Mouse (Mus musculus) layer of hippocampus, adult 2 months (tissue): ENCODE data around the gene Nckap5. TPM values are rescaled to one million over a fixed set of nuclear protein-coding genes. Genes with fewer than 3 reads are reported as not detected.

Source experiments
- DNase-seq, 2 experiments: peaks; one replicate each; pipeline ENCODE4 v3.0.0; 2022; ENCODE audit warnings: low spot score in 2 of 2
- H3K27ac ChIP-seq: fragments of 200-600 bp; 2 replicates; pipeline ENCODE4 v1.8.1; 2022
- H3K4me3 ChIP-seq: fragments of 200-600 bp; 2 replicates; pipeline ENCODE4 v1.8.1; 2022; ENCODE audit warnings: mild to moderate bottlenecking
- CTCF ChIP-seq: fragments of 200-600 bp; conservative IDR thresholded peaks from 2 replicates; pipeline ENCODE4 v1.8.1; 2022; ENCODE audit warnings: antibody characterized with exemption, mild to moderate bottlenecking, moderate library complexity
- total RNA-seq, 2 experiments: library from RNA; stranded (reverse); gene quantifications; 2 replicates each; pipeline ENCODE4 v1.2.3; 2021

Gene Nckap5
- total RNA-seq, 2 experiments from 2014 or later: 10.5 to 11.8 TPM

DNA sequence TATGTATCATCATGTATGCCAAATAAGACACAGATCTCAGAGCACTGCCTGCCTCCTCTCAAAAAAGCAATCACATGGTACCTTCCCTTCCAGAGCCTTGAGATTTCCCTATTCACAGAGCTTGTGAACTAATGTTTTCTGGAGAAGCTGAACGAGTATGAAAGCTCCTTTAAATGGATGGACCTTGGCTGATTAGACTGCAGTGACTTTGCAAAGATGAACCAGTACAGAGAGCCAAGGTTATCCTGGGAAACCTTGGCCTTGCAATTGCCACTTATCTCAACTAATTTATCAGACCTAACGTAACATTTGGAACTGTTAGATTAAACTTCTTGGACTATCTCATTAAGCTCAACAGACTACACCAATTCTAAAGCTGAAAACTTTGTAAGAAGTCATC is 296.6 kb downstream of the Nckap5 start:
- DNase-seq: no peak
- Histone ChIP-seq H3K27ac (no peak overlapping the region), H3K4me3 (no peak overlapping the region)
- TF ChIP-seq CTCF: no peak

DNA sequence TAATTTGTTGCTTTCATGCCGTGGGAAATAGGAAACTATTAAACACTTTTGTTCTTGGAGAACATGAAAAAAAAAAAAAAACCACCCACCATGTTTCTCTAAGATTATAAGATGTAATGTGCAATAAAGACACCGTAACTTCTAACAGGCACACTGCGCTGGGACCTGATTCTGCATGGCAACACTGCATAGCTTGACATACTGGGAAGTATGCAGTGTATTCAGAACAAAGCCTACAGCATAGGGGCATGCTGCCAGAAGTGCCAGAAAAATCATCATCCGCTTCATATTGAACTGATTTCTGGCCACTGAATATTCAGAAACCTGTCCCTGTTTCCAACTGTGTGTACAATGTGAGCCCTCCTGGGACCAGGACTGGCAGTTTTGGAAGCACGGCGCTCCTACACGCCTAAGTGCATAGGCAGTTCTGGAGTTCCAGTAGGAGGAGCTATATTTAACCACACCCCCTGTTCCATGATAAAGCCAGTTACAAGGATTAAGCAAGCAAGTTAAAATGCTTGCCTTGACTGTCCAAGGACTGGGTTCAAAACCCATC is 302.5 kb downstream of the Nckap5 start:
- Histone ChIP-seq H3K27ac (no peak overlapping the region), H3K4me3 (no peak overlapping the region)
- DNase-seq: no peak
- no peak for TF ChIP-seq CTCF

DNA sequence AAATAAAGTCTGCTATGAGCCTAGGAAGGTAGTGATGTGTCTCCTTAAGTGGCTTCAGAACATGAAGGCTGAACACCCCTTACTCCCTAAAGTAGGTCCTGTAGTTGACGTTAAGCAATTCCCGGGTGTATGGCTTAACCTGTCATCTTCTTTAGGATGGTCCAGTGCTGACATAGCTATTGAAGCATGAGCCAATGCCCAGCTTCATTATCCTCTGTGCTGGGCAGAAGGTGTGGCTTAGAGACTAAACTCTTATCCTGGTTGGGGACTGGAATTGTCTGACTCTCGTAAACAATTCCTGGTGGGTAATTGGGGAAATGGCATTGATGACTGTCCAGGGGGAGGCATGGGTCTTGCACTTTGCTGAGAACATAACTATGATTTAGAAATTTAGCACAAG is 312.5 kb downstream of the Nckap5 start:
- TF ChIP-seq CTCF: no peak
- Histone ChIP-seq H3K4me3 (no peak overlapping the region), H3K27ac (no peak overlapping the region)
- no peak for DNase-seq

DNA sequence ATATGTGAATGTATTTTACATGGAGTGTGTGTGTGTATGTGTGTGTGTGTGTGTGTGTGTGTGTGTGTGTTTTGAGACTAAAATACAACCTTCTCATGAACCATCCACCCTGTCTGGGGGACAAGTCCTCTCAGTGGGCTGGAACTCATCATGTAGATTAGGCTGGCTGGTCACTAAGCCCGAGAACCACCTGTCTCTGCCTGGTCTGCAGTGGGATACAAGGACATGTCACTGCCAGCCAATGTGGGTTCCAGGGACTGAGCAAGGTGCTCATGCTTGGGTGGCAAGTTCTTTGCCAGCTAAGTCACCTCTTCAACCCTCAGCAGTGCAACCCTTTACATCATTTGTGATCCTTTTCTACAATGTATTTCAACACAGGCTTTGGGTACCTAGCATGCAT is 313.2 kb downstream of the Nckap5 start:
- TF ChIP-seq CTCF: no peak
- no peak overlapping the region for H3K4me3 ChIP-seq
- DNase-seq: no peak
- no peak overlapping the region for H3K27ac ChIP-seq

DNA sequence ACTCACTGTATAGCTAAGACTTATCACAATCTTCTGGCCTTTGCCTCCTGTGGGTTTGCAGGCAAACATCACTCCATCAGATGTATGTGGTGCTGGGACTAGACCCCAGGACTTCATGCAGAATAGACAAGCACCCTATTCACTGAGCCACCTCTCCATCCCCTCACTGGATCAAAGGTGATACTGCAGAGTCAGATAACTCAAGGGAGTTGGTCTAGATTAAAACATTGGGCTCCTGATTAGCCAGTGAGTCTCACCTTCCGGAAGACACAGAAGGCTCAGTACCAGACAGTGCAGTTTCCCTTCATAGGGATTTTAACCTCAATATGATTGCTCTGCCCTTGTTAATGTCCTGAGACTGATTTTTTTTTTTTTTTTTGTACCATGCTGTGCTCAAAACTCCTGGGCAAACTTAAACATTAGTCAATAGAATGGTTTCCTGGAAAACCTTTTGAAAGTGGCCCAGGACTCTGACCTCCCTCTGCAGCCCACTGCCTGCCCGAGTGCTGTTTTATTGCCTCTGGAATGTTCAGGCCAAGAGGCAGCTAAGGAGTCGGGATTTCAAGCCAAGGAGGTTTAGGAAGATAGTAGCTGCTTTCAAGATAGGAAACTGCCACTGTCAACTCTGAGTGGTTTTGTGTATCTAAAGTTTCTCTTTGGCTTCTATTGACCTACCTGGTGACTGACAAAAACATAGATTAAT is 315.4 kb downstream of the Nckap5 start:
- TF ChIP-seq CTCF: no peak

DNA sequence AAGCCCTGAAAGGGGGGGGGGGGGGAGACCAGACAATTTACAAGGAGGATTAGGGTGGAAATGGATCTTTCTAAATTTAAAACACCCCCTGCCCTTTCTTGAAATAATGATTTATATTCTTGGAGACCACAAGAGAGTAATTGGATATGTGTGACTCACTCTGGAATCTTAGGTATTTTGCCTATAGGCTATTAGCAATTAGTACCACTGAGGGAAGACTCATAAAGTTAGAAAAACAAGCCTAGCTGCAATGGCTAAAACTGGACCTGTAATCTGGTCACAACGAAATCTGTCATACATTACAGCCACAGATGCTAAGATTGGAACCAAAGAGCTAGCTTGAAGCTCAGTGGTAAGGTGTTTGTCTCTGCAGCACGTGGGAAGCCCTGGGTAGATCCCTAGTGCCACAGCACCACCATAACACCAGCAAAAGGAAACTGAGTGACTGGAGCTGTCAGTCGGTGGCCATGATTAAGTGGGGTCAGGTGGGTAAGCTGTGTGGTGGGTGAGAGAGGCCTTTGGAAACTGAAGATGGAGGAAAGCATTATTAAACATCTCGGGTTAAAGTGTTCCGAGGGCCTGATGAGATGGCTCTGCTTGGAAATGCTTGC is 318.7 kb downstream of the Nckap5 start:
- no peak for TF ChIP-seq CTCF
- no peak overlapping the region for H3K27ac ChIP-seq
- DNase-seq: no peak
- H3K4me3 ChIP-seq: no peak overlapping the region

More for the DNA sequence above, 315.4 kb downstream of the Nckap5 start:
- no peak overlapping the region for H3K27ac ChIP-seq
- no peak for DNase-seq
- H3K4me3 ChIP-seq: no peak overlapping the region

DNA sequence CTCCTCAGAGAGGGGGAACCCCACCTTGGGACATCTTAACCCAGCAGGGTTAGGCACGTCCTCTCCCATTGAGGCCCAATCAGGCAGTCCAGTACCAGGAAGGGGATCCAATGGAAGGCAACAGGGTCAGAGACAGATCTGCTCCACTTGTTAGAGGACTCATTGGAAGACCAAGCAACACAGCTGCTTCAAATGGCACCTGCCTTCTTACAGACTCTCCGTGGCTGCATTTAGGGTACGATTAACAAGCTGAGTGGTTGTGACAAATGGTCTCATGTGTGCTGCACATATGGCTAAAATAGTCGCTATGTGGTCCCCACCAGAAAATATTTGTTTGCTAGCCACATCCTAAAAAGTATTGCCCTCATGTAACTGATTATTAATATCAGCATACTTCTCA is 325.9 kb downstream of the Nckap5 start:
- no peak for TF ChIP-seq CTCF
- H3K27ac ChIP-seq: no peak overlapping the region
- no peak overlapping the region for H3K4me3 ChIP-seq
- no peak for DNase-seq

DNA sequence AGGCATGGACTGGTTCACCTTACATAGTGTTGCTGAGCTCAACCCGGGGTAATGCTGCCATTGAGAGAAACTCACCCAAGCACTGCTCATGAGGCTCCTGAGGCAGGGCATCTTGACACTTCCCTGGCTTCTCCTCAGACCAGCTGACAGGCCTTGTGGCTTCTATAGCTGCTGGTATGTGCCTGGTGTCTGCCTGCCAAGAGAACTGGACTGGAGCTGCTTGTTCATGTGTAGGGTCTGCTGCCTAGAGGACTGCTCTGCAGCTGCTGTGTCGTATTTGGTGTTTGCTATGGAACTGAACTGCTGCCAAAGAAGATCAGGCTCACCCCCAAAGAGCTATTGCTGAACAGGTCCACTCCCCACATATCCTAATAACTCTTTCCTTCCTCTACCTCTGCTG is 327.9 kb downstream of the Nckap5 start:
- no peak for TF ChIP-seq CTCF
- DNase-seq: no peak
- no peak overlapping the region for H3K4me3 ChIP-seq
- H3K27ac ChIP-seq: no peak overlapping the region

DNA sequence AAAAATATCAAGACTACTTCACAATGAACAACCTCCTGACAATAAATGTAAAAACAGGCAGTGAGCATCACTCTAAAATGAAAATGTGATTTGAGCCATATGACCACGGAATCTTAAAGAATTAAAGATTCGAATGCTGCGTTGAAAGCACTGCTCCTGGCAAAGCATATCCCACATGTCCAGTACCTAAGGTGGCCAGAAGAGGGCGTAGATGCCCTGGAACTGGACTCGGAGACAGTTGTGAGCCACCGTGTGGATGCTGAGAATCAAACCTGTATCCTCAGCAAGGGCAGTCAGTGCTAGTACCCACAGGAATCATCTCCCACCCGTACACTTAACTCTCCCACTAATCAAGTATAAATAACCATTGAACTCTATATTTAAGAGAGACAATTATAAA is 333.9 kb downstream of the Nckap5 start:
- peak; percentile 26; the same call in 1 of the 2 replicates for TF ChIP-seq CTCF
- DNase-seq: no peak

DNA sequence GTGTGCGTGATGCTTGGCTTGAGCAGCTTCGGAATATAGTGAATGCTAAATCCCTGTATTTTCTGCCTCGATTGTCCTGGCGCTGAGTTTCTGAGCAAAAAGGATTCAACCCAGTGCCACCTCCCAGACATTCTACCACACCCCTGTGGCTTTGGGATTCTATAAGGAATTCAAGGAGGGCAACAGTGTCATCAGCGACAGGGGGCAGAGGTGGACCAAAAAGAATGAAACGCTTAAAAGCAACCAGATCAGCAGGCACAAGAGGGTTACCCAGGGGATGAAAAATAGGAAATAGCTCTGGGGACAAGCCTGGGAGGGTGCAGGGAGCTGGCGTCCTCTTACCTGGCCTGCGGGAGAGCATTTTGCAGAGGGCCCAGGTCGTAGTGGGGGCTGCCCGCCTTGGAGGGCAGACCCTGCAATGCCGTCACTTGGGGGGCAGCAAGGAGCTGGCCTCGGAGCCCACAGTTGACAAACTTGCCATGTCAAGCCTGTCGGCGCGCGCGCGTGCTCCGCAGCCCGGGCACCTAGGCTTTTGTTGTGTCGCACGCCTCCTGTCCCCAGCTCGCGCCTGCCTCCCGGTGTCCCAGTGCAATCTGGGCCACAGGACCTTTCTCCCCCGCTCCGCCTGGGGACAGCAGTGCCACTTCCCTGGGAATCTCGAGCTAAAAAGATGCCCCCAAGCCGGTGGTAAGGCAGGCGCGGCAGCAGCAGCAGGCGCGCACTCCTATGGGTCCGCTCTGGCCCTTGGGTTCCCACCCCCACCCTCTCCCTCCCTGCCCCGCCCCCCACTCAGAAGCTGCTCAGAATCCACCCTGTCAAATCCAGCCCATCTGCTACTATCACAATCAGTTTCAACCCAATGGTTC is 338.2 kb downstream of the Nckap5 start:
- TF ChIP-seq CTCF: peak; percentile 42
- peak in 1 of 2 experiments; percentile 18 for DNase-seq
- Histone ChIP-seq H3K4me3 (peak overlapping the region; percentile 69), H3K27ac (peak overlapping the region; percentile 75)

More for the DNA sequence above, 333.9 kb downstream of the Nckap5 start:
- Histone ChIP-seq H3K27ac (no peak overlapping the region), H3K4me3 (no peak overlapping the region)

DNA sequence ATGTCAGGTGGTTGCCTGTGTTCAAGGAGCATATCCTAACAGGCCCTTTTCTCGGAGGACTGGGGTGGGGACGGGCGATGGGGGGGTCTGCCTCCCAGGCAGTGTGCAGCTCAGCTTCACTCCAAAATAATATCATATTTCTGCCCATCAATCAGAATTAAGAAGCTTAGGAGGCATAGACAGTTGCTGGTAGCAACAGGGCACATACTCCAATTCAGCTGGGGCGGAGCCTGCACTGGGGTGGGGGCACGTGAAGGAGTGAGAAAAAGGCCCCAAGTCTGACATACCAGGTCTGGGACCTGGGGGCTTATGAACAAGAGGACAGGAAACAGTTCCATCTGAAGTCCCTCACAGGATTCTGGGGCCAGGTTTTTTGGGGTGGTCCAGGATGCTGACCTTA is 339.2 kb downstream of the Nckap5 start:
- H3K4me3 ChIP-seq: no peak overlapping the region; the same call in 1 of the 2 replicates

DNA sequence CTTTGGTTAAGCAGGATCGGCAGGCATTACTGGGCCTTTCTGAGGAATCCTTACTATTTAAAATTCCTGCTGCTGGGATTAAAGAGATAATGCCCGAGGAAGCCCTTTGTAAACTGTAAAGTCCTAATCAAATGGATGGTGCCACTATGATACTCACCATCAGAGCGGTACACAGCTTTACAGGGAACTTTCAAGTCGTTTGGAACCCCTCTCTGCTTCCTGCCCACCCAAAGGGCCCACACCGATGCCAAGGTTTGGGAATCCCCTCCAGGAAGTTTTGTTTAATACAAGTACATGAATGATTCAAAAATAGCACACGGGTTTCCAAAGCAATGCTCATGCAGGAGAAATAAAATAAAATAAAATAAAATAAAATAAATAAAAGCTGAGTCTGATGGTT is 340.3 kb downstream of the Nckap5 start:
- DNase-seq: no peak
- Histone ChIP-seq H3K4me3 (no peak overlapping the region), H3K27ac (no peak overlapping the region)
- TF ChIP-seq CTCF: no peak

More for the DNA sequence above, 339.2 kb downstream of the Nckap5 start:
- DNase-seq: no peak
- no peak for TF ChIP-seq CTCF
- H3K27ac ChIP-seq: no peak overlapping the region

DNA sequence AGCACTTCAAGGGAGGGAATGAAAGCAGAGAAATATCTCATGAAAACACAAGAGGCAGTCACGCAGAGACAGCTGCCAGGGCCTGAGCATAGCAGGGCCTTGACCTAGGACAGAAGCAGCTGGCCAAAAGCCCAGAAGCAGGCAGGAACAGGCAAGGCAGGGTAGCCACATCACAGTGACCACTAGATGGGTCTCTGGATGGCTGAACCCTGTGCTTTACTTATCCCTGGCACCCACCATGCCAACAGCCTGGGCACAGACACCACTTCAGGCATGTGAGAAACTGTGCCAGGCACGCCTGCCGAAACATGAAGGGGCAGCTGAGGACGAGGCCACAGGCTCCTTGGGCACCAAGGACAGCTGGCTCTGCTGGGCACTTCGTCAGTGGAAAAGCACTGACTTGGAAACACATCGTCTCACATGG is 345.9 kb downstream of the Nckap5 start:
- Histone ChIP-seq H3K27ac (no peak overlapping the region), H3K4me3 (no peak overlapping the region)
- peak; percentile 28; the same call in 1 of the 2 replicates for TF ChIP-seq CTCF
- no peak for DNase-seq
